Mouse (Mus musculus) liver, embryonic 18 days (tissue): ENCODE results near the gene Olfr901. TPM values are rescaled to one million over a fixed set of nuclear protein-coding genes. Genes with fewer than 3 reads are reported as not detected.

Experiments
- polyA plus RNA-seq: library from polyadenylated mRNA; depleted of rRNA; stranded (reverse); fragments of >200 nt; gene quantifications from 2 replicates; pipeline ENCODE4 v1.2.3, GENCODE M21; 2012; rRNA removed

Gene Olfr901
- not detected in 2 replicates for polyA plus RNA-seq

GRCm38 (mm10) chr9:38429155-38429554 lies at the start of gene Olfr901:
Gene Olfr901, plus strand, starts transcription at chr9:38429455.

GRCm38 (mm10) chr9:38401398-38401797 lies 27.9 kb upstream of the Olfr901 start, which contains the start of gene Olfr147:
Gene Olfr147, plus strand, starts transcription at chr9:38401698.

GRCm38 (mm10) chr9:38447352-38447751 lies 18.1 kb downstream of the Olfr901 start, which contains the start of gene Olfr902:
Gene Olfr902, plus strand, starts transcription at chr9:38447652.

GRCm38 (mm10) chr9:38462844-38463243 lies 33.6 kb downstream of the Olfr901 start, which contains the start of gene Olfr904:
Gene Olfr904, plus strand, starts transcription at chr9:38463144.

GRCm38 (mm10) chr9:38470807-38471206 lies 41.6 kb downstream of the Olfr901 start, which contains the start of gene Olfr905:
Gene Olfr905, plus strand, starts transcription at chr9:38471107.

Other genes starting within 250 kb of the Olfr901 start
- not detected in 2 replicates for gene Olfr891, start 248.6 kb upstream of the Olfr901 start, polyA plus RNA-seq
- not detected in 2 replicates for gene Olfr893, start 221.1 kb upstream of the Olfr901 start, polyA plus RNA-seq
- not detected in 2 replicates for gene Olfr894, start 211.4 kb upstream of the Olfr901 start, polyA plus RNA-seq
- gene Olfr143, start 176.7 kb upstream of the Olfr901 start, polyA plus RNA-seq: not detected in 2 replicates
- gene Olfr895, start 161.6 kb upstream of the Olfr901 start, polyA plus RNA-seq: not detected in 2 replicates
- not detected in 2 replicates for gene Olfr896-ps1, start 138.3 kb upstream of the Olfr901 start, polyA plus RNA-seq
- gene Olfr25, start 100.4 kb upstream of the Olfr901 start, polyA plus RNA-seq: not detected in 2 replicates
- not detected in 2 replicates for gene Olfr898, start 81.0 kb upstream of the Olfr901 start, polyA plus RNA-seq
- not detected in 2 replicates for gene Olfr250, start 62.6 kb upstream of the Olfr901 start, polyA plus RNA-seq
- not detected in 2 replicates for gene Olfr251, start 52.4 kb upstream of the Olfr901 start, polyA plus RNA-seq
- not detected in 2 replicates for gene Olfr147, start 27.8 kb upstream of the Olfr901 start, polyA plus RNA-seq
- gene Olfr902, start 18.2 kb downstream of the Olfr901 start, polyA plus RNA-seq: not detected in 2 replicates
- not detected in 2 replicates for gene Olfr904, start 33.7 kb downstream of the Olfr901 start, polyA plus RNA-seq
- gene Olfr905, start 41.7 kb downstream of the Olfr901 start, polyA plus RNA-seq: not detected in 2 replicates
- gene Olfr906, start 57.6 kb downstream of the Olfr901 start, polyA plus RNA-seq: not detected in 2 replicates
- not detected in 2 replicates for gene Olfr907, start 66.3 kb downstream of the Olfr901 start, polyA plus RNA-seq
- not detected in 2 replicates for gene Olfr911-ps1, start 92.1 kb downstream of the Olfr901 start, polyA plus RNA-seq
- gene Olfr910, start 108.4 kb downstream of the Olfr901 start, polyA plus RNA-seq: not detected in 2 replicates
- gene Olfr912, start 150.7 kb downstream of the Olfr901 start, polyA plus RNA-seq: not detected in 2 replicates
- gene Olfr913, start 163.3 kb downstream of the Olfr901 start, polyA plus RNA-seq: not detected in 2 replicates
- not detected in 2 replicates for gene Olfr914, start 175.6 kb downstream of the Olfr901 start, polyA plus RNA-seq
- not detected in 2 replicates for gene Olfr916, start 230.4 kb downstream of the Olfr901 start, polyA plus RNA-seq
- not detected in 2 replicates for gene Olfr917, start 236.4 kb downstream of the Olfr901 start, polyA plus RNA-seq
- gene Olfr918, start 245.1 kb downstream of the Olfr901 start, polyA plus RNA-seq: not detected in 2 replicates